Mouse (Mus musculus) hindbrain, embryonic 12.5 days (tissue): ENCODE results near the gene Zfp3. TPM values are rescaled to one million over a fixed set of nuclear protein-coding genes. Genes with fewer than 3 reads are reported as not detected.
A peak's percentile ranks its signal among the peaks of the same experiment; 100 is the strongest.

Experiments used
- ATAC-seq: fragments of 200-750 bp; cut with Nextera tagmentation; 2 replicates; pipeline ENCODE4 v1.8.0; 2017; ENCODE audit warnings: moderate TSS enrichment; ENCODE audit not compliant: low FRiP score
- H3K27ac ChIP-seq: fragments of 300-500 bp; sonication (generic); 2 replicates; pipeline ENCODE4 v1.5.1; 2016; ENCODE audit warnings: mild to moderate bottlenecking
- H3K27me3 ChIP-seq: fragments of 300-500 bp; sonication (generic); 2 replicates; pipeline ENCODE4 v1.6.1; 2016; ENCODE audit warnings: mild to moderate bottlenecking
- H3K36me3 ChIP-seq: fragments of 300-500 bp; sonication (generic); 2 replicates; pipeline ENCODE4 v1.6.1; 2016; ENCODE audit warnings: mild to moderate bottlenecking
- H3K4me1 ChIP-seq: fragments of 300-500 bp; sonication (generic); 2 replicates; pipeline ENCODE4 v1.6.1; 2016
- H3K4me2 ChIP-seq: fragments of 300-500 bp; sonication (generic); replicated peaks from 2 replicates; pipeline ENCODE4 v1.6.1; 2016; ENCODE audit warnings: mild to moderate bottlenecking
- H3K4me3 ChIP-seq: fragments of 300-500 bp; sonication (generic); 2 replicates; pipeline ENCODE4 v1.5.1; 2016; ENCODE audit warnings: mild to moderate bottlenecking
- H3K9ac ChIP-seq: fragments of 300-500 bp; sonication (generic); 2 replicates; pipeline ENCODE4 v1.6.1; 2016; ENCODE audit warnings: mild to moderate bottlenecking, moderate library complexity
- H3K9me3 ChIP-seq: fragments of 300-500 bp; sonication (generic); replicated peaks from 2 replicates; pipeline ENCODE4 v1.6.1; 2016; ENCODE audit warnings: mild to moderate bottlenecking
- WGBS: fragments of 180-500 bp; shearing (Covaris S2); methylation state at CpG from one replicate; pipeline ENCODE4 v1.1.7; 2016; 5-methylcytosine and 5-hydroxymethylcytosine counted together
- polyA plus RNA-seq: library from polyadenylated mRNA; unstranded; fragments of >200 nt; fragmentation: Nextera tagmentation; extraction: Ambion mirVana; gene quantifications from 2 replicates; pipeline ENCODE4 v1.2.1, GENCODE M21; 2016

The Zfp3 gene
- polyA plus RNA-seq: 11.1 and 12.7 TPM in 2 replicates

- peak; percentile 85 for ATAC-seq
- Histone ChIP-seq H3K9ac (peak within 1 kb of the TSS; percentile 82), H3K4me2 (peak within 1 kb of the TSS; percentile 75), H3K4me1 (peaks cover 4% of the 10 kb centered on the region; the same call in 1 of the 2 replicates), H3K27me3 (no peaks in the 10 kb centered on the region), H3K36me3 (0 out of 2 replicates have a peak, but pooled peaks cover 4% of the 10 kb centered on the region), H3K27ac (peak within 1 kb of the TSS; percentile 80), H3K4me3 (peak within 1 kb of the TSS; percentile 85), H3K9me3 (no peaks in the 10 kb centered on the region)
- WGBS: under 1% methylated on average over 78 of the region's 78 CpGs
These were observed at the start of gene Zfp3 for GRCm38 (mm10) chr11:70763936-70764808. Zfp3 (plus strand) TSS chr11:70764209.

GRCm38 (mm10) chr11:70715832-70716231 lies 48.2 kb upstream of the Zfp3 start:
- H3K27ac ChIP-seq: no peak overlapping the region
- no peak for ATAC-seq
- H3K9me3 ChIP-seq: no peaks in the 10 kb centered on the region
- no peak overlapping the region for H3K4me2 ChIP-seq
- H3K9ac ChIP-seq: no peak overlapping the region
- no peaks in the 10 kb centered on the region for H3K27me3 ChIP-seq
- H3K36me3 ChIP-seq: peaks cover 66% of the 10 kb centered on the region
- H3K4me1 ChIP-seq: no peaks in the 10 kb centered on the region
- no peak overlapping the region for H3K4me3 ChIP-seq
- 91% methylated on average over 6 of the region's 6 CpGs for WGBS

GRCm38 (mm10) chr11:70718481-70718880 lies 45.5 kb upstream of the Zfp3 start:
- Histone ChIP-seq H3K4me2 (no peak overlapping the region), H3K27ac (no peak overlapping the region), H3K4me3 (no peak overlapping the region), H3K9me3 (no peaks in the 10 kb centered on the region), H3K4me1 (no peaks in the 10 kb centered on the region), H3K36me3 (peaks cover 67% of the 10 kb centered on the region), H3K9ac (no peak overlapping the region), H3K27me3 (no peaks in the 10 kb centered on the region)
- no peak for ATAC-seq
- WGBS: 83% methylated on average over 5 of the region's 5 CpGs

- no peak overlapping the region for H3K4me3 ChIP-seq
- no peak overlapping the region for H3K4me2 ChIP-seq
- H3K27ac ChIP-seq: no peak overlapping the region
- H3K4me1 ChIP-seq: no peaks in the 10 kb centered on the region
- H3K9me3 ChIP-seq: no peaks in the 10 kb centered on the region
- H3K9ac ChIP-seq: no peak overlapping the region
- peaks cover 88% of the 10 kb centered on the region for H3K36me3 ChIP-seq
- no peaks in the 10 kb centered on the region for H3K27me3 ChIP-seq
- ATAC-seq: no peak
- 93% methylated on average over 3 of the region's 3 CpGs for WGBS
These were observed 43.4 kb upstream of the Zfp3 start for GRCm38 (mm10) chr11:70720567-70720966.

- 95% methylated on average over 3 of the region's 3 CpGs for WGBS
- Histone ChIP-seq H3K4me3 (no peak overlapping the region), H3K4me1 (no peaks in the 10 kb centered on the region), H3K27me3 (no peaks in the 10 kb centered on the region), H3K9ac (no peak overlapping the region), H3K36me3 (peaks cover 91% of the 10 kb centered on the region), H3K27ac (no peak overlapping the region), H3K9me3 (no peaks in the 10 kb centered on the region), H3K4me2 (no peak overlapping the region)
- ATAC-seq: no peak
These were observed 42.9 kb upstream of the Zfp3 start for GRCm38 (mm10) chr11:70721072-70721471.

- Histone ChIP-seq H3K36me3 (peaks cover 88% of the 10 kb centered on the region), H3K9me3 (no peaks in the 10 kb centered on the region), H3K4me1 (no peaks in the 10 kb centered on the region), H3K4me3 (no peak overlapping the region), H3K9ac (no peak overlapping the region), H3K4me2 (no peak overlapping the region), H3K27me3 (no peaks in the 10 kb centered on the region), H3K27ac (no peak overlapping the region)
- no peak for ATAC-seq
- 92% methylated on average over 9 of the region's 9 CpGs for WGBS
These were observed 39.3 kb upstream of the Zfp3 start for GRCm38 (mm10) chr11:70724706-70725105.

GRCm38 (mm10) chr11:70726585-70726984 lies 37.4 kb upstream of the Zfp3 start:
- no peak overlapping the region for H3K4me3 ChIP-seq
- WGBS: 78% methylated on average over 2 of the region's 2 CpGs
- no peaks in the 10 kb centered on the region for H3K9me3 ChIP-seq
- no peak overlapping the region for H3K4me2 ChIP-seq
- ATAC-seq: no peak
- no peaks in the 10 kb centered on the region for H3K27me3 ChIP-seq
- H3K36me3 ChIP-seq: peaks cover 71% of the 10 kb centered on the region
- no peaks in the 10 kb centered on the region for H3K4me1 ChIP-seq
- no peak overlapping the region for H3K9ac ChIP-seq
- no peak overlapping the region for H3K27ac ChIP-seq

- Histone ChIP-seq H3K36me3 (peaks cover 63% of the 10 kb centered on the region), H3K4me1 (no peaks in the 10 kb centered on the region), H3K9me3 (no peaks in the 10 kb centered on the region), H3K4me3 (no peak overlapping the region), H3K27ac (no peak overlapping the region), H3K9ac (no peak overlapping the region), H3K4me2 (no peak overlapping the region), H3K27me3 (no peaks in the 10 kb centered on the region)
- no peak for ATAC-seq
- WGBS: 84% methylated on average over 5 of the region's 5 CpGs
These were observed 36.6 kb upstream of the Zfp3 start for GRCm38 (mm10) chr11:70727385-70727784.

GRCm38 (mm10) chr11:70730427-70731038 lies 33.5 kb upstream of the Zfp3 start:
- Histone ChIP-seq H3K4me1 (no peaks in the 10 kb centered on the region), H3K9me3 (no peaks in the 10 kb centered on the region), H3K4me3 (no peak overlapping the region), H3K36me3 (peaks cover 39% of the 10 kb centered on the region), H3K9ac (no peak overlapping the region), H3K4me2 (no peak overlapping the region), H3K27me3 (no peaks in the 10 kb centered on the region), H3K27ac (no peak overlapping the region)
- ATAC-seq: no peak
- WGBS: 85% methylated on average over 9 of the region's 9 CpGs

GRCm38 (mm10) chr11:70731178-70731577 lies 32.8 kb upstream of the Zfp3 start:
- Histone ChIP-seq H3K27ac (no peak overlapping the region), H3K4me3 (no peak overlapping the region), H3K36me3 (peaks cover 33% of the 10 kb centered on the region), H3K9me3 (no peaks in the 10 kb centered on the region), H3K9ac (no peak overlapping the region), H3K4me2 (no peak overlapping the region), H3K27me3 (no peaks in the 10 kb centered on the region), H3K4me1 (no peaks in the 10 kb centered on the region)
- 61% methylated on average over 5 of the region's 5 CpGs for WGBS
- no peak for ATAC-seq

- H3K4me1 ChIP-seq: no peaks in the 10 kb centered on the region
- no peak overlapping the region for H3K4me2 ChIP-seq
- no peak overlapping the region for H3K4me3 ChIP-seq
- H3K9ac ChIP-seq: no peak overlapping the region
- peaks cover 12% of the 10 kb centered on the region for H3K36me3 ChIP-seq
- no peak for ATAC-seq
- H3K27ac ChIP-seq: no peak overlapping the region
- 65% methylated on average over 5 of the region's 5 CpGs for WGBS
- no peaks in the 10 kb centered on the region for H3K27me3 ChIP-seq
- H3K9me3 ChIP-seq: no peaks in the 10 kb centered on the region
These were observed 30.8 kb upstream of the Zfp3 start for GRCm38 (mm10) chr11:70733256-70733655.

- 78% methylated on average over 5 of the region's 5 CpGs for WGBS
- no peak overlapping the region for H3K4me3 ChIP-seq
- H3K27ac ChIP-seq: no peak overlapping the region
- no peaks in the 10 kb centered on the region for H3K36me3 ChIP-seq
- no peaks in the 10 kb centered on the region for H3K9me3 ChIP-seq
- no peaks in the 10 kb centered on the region for H3K4me1 ChIP-seq
- no peak overlapping the region for H3K9ac ChIP-seq
- ATAC-seq: no peak
- H3K27me3 ChIP-seq: no peaks in the 10 kb centered on the region
- no peak overlapping the region for H3K4me2 ChIP-seq
These were observed 26.3 kb upstream of the Zfp3 start for GRCm38 (mm10) chr11:70737749-70738148.
